Mouse (Mus musculus): ENCODE data around the gene Kcnn4. TPM values are rescaled to one million over a fixed set of nuclear protein-coding genes. Genes with fewer than 3 reads are reported as not detected.

Gene Kcnn4
- total RNA-seq, 1 experiment: 3.2 TPM

DNA sequence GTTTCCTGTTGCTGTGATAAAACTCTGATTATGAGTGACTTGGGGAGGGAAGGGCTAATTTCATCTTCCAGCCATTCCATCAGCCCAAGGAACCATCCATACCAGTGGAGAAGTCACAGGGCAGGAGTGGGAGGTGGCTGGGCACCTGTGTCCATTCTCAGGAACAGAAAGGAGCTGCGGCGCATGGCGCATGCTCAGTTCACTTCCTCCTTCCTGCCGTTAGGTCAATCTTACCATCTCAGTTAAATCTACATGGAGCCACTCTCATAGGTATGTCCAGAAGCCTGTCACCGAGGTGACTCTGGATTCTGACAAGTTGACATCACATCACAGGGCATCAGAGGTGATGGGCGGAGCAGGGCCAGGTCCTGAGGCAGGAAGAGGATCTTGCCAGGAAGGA lies 14.4 kb upstream of the Kcnn4 start:
- in situ Hi-C loops (cut with MboI; ENCODE audit: low sequenced_read_pairs in 2 of 2, unreplicated experiment in 2 of 2): loop anchor here (25.0 kb wide), 1 partner anchor 393 kb away; the partner anchor contains the start of genes Vmn1r180 (in 2 of the 2) and Vmn1r181 (in 2 of the 2)
- H3K36me3 ChIP-seq (ENCODE audit: control insufficient read depth, insufficient read depth, low read length, poor library complexity, severe bottlenecking): no peaks in the 10 kb centered on the region
- H3K4me3 ChIP-seq (ENCODE audit: insufficient read depth in 1 of 2, low read depth in 1 of 2, low read length in 2 of 2, poor library complexity in 1 of 2, severe bottlenecking in 1 of 2): no peak overlapping the region
- peaks cover 0 to 2% of the 10 kb centered on the region in 2 experiments; a peak in 1 of 4 replicates for H3K4me1 ChIP-seq (ENCODE audit: control insufficient read depth in 2 of 2, insufficient read depth in 2 of 2, low read length in 2 of 2, poor library complexity in 1 of 2)
- H3K9me3 ChIP-seq (ENCODE audit: control insufficient read depth, insufficient read depth, low read depth, low read length): no peaks in the 10 kb centered on the region
- DNase-seq (ENCODE audit: low read depth, low spot score): no peak
- TF ChIP-seq CHD2 (IDR thresholded peaks at IDR 0.05; ENCODE audit: low read depth, low read length) (no peak), HCFC1 (IDR thresholded peaks at IDR 0.05; ENCODE audit: borderline replicate concordance, insufficient read depth, low read length) (no peak), MAFK (IDR thresholded peaks at IDR 0.05; ENCODE audit: insufficient read depth, low read depth, low read length) (no peak), ZC3H11A (IDR thresholded peaks at IDR 0.05; ENCODE audit: borderline replicate concordance, low read depth, low read length) (no peak), ZNF384 (IDR thresholded peaks at IDR 0.05; ENCODE audit: low read depth, low read length) (no peak)
- no peak overlapping the region for H3K27ac ChIP-seq (ENCODE audit: insufficient read depth, low read depth, low read length, poor library complexity, severe bottlenecking)
- no peak overlapping the region for H3K9ac ChIP-seq (ENCODE audit: insufficient read depth, low read depth, low read length, poor library complexity, severe bottlenecking)

DNA sequence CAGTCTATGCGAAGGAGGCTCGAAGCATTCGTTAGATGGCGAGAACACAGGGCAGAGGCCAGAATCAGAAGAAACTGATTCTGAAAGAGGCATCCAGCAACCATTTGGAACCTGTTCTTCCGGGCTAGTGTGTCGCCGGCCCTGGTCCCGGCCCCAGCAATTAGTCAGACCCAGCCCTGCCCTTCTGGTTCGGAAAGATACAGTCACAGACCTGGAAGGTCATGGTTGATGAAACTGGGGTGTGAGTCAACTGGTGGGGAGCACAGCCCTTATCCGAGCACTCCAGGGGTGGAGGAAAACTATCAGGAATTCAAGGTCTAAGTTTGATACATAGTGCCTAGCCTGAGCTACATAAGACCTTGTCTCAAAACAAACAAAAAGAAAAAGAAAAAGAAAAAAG lies 14.0 kb upstream of the Kcnn4 start:
- Histone ChIP-seq H3K27ac (ENCODE audit: insufficient read depth, low read depth, low read length, poor library complexity, severe bottlenecking) (no peak overlapping the region), H3K4me3 (ENCODE audit: insufficient read depth in 1 of 2, low read depth in 1 of 2, low read length in 2 of 2, poor library complexity in 1 of 2, severe bottlenecking in 1 of 2) (no peak overlapping the region), H3K9me3 (ENCODE audit: control insufficient read depth, insufficient read depth, low read depth, low read length) (no peaks in the 10 kb centered on the region), H3K4me1 (ENCODE audit: control insufficient read depth in 2 of 2, insufficient read depth in 2 of 2, low read length in 2 of 2, poor library complexity in 1 of 2) (peaks cover 0 to 2% of the 10 kb centered on the region in 2 experiments; a peak in 1 of 4 replicates), H3K36me3 (ENCODE audit: control insufficient read depth, insufficient read depth, low read length, poor library complexity, severe bottlenecking) (no peaks in the 10 kb centered on the region), H3K9ac (ENCODE audit: insufficient read depth, low read depth, low read length, poor library complexity, severe bottlenecking) (no peak overlapping the region)
- no peak for DNase-seq (ENCODE audit: low read depth, low spot score)
- TF ChIP-seq MAFK (IDR thresholded peaks at IDR 0.05; ENCODE audit: insufficient read depth, low read depth, low read length) (no peak), ZNF384 (IDR thresholded peaks at IDR 0.05; ENCODE audit: low read depth, low read length) (no peak), HCFC1 (IDR thresholded peaks at IDR 0.05; ENCODE audit: borderline replicate concordance, insufficient read depth, low read length) (no peak), ZC3H11A (IDR thresholded peaks at IDR 0.05; ENCODE audit: borderline replicate concordance, low read depth, low read length) (no peak), CHD2 (IDR thresholded peaks at IDR 0.05; ENCODE audit: low read depth, low read length) (no peak)
- in situ Hi-C loops (cut with MboI; ENCODE audit: low sequenced_read_pairs in 2 of 2, unreplicated experiment in 2 of 2): loop anchor here (25.0 kb wide), 1 partner anchor 394 kb away; the partner anchor contains the start of genes Vmn1r180 (in 2 of the 2) and Vmn1r181 (in 2 of the 2)

DNA sequence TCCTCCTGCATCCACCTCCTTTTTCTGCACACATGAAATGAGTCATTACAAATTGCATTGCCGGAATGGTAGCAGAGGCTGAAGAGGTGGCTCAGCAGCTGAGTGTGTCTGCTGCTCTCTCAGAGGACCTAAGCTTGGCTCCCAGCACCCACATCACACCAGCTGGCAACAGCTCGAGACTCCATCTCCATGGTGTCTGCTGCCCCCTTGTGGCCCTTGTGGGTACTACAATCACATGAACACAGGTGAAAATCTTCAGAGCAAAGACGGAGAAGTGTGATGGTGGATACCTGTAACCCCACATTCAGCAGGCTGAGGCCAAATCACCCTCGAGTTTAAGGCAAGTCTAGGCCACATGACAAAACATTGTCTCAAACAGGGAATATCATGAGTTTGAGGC lies 12.2 kb upstream of the Kcnn4 start:
- H3K4me1 ChIP-seq (ENCODE audit: control insufficient read depth in 2 of 2, insufficient read depth in 2 of 2, low read length in 2 of 2, poor library complexity in 1 of 2): no peaks in the 10 kb centered on the region
- H3K36me3 ChIP-seq (ENCODE audit: control insufficient read depth, insufficient read depth, low read length, poor library complexity, severe bottlenecking): no peaks in the 10 kb centered on the region
- no peak overlapping the region for H3K27ac ChIP-seq (ENCODE audit: insufficient read depth, low read depth, low read length, poor library complexity, severe bottlenecking)
- H3K9me3 ChIP-seq (ENCODE audit: control insufficient read depth, insufficient read depth, low read depth, low read length): no peaks in the 10 kb centered on the region
- no peak for DNase-seq (ENCODE audit: low read depth, low spot score)
- in situ Hi-C loops (cut with MboI; ENCODE audit: low sequenced_read_pairs in 2 of 2, unreplicated experiment in 2 of 2): loop anchor here (25.0 kb wide), 1 partner anchor 396 kb away; the partner anchor contains the start of genes Vmn1r180 (in 2 of the 2) and Vmn1r181 (in 2 of the 2)
- H3K9ac ChIP-seq (ENCODE audit: insufficient read depth, low read depth, low read length, poor library complexity, severe bottlenecking): no peak overlapping the region
- no peak for TF ChIP-seq ZC3H11A (IDR thresholded peaks at IDR 0.05; ENCODE audit: borderline replicate concordance, low read depth, low read length)
- no peak for TF ChIP-seq CHD2 (IDR thresholded peaks at IDR 0.05; ENCODE audit: low read depth, low read length)
- no peak for TF ChIP-seq HCFC1 (IDR thresholded peaks at IDR 0.05; ENCODE audit: borderline replicate concordance, insufficient read depth, low read length)
- no peak for TF ChIP-seq MAFK (IDR thresholded peaks at IDR 0.05; ENCODE audit: insufficient read depth, low read depth, low read length)
- TF ChIP-seq ZNF384 (IDR thresholded peaks at IDR 0.05; ENCODE audit: low read depth, low read length): no peak
- H3K4me3 ChIP-seq (ENCODE audit: insufficient read depth in 1 of 2, low read depth in 1 of 2, low read length in 2 of 2, poor library complexity in 1 of 2, severe bottlenecking in 1 of 2): no peak overlapping the region

DNA sequence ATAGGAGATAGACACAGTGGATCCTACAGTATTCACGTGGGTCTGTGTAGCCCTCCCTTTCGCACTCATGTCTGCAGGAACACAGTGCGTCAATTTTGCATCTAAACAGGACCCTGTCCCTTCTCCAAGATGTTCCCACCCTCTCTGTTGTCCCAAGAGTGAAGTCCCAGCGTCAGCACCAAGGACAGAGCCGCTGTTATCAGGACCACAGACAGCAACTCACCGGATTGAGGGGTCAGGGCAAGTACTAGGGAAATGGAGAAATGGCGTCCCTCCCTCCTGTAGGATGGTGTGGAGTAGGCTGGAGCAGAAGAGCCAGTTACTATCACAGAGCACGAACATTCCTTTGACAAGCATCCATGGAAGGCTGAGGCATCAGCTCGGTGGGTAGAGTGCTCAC lies 10.8 kb upstream of the Kcnn4 start:
- H3K27ac ChIP-seq (ENCODE audit: insufficient read depth, low read depth, low read length, poor library complexity, severe bottlenecking): no peak overlapping the region
- TF ChIP-seq ZC3H11A (IDR thresholded peaks at IDR 0.05; ENCODE audit: borderline replicate concordance, low read depth, low read length): no peak
- no peaks in the 10 kb centered on the region for H3K9me3 ChIP-seq (ENCODE audit: control insufficient read depth, insufficient read depth, low read depth, low read length)
- H3K4me3 ChIP-seq (ENCODE audit: insufficient read depth in 1 of 2, low read depth in 1 of 2, low read length in 2 of 2, poor library complexity in 1 of 2, severe bottlenecking in 1 of 2): no peak overlapping the region
- H3K4me1 ChIP-seq (ENCODE audit: control insufficient read depth in 2 of 2, insufficient read depth in 2 of 2, low read length in 2 of 2, poor library complexity in 1 of 2): no peaks in the 10 kb centered on the region
- H3K9ac ChIP-seq (ENCODE audit: insufficient read depth, low read depth, low read length, poor library complexity, severe bottlenecking): no peak overlapping the region
- DNase-seq (ENCODE audit: low read depth, low spot score): peak; percentile 73
- no peaks in the 10 kb centered on the region for H3K36me3 ChIP-seq (ENCODE audit: control insufficient read depth, insufficient read depth, low read length, poor library complexity, severe bottlenecking)
- in situ Hi-C loops (cut with MboI; ENCODE audit: low sequenced_read_pairs in 2 of 2, unreplicated experiment in 2 of 2): loop anchor here (25.0 kb wide), 1 partner anchor 397 kb away; the partner anchor contains the start of genes Vmn1r180 (in 2 of the 2) and Vmn1r181 (in 2 of the 2)

- H3K4me3 ChIP-seq (ENCODE audit: insufficient read depth in 1 of 2, low read depth in 1 of 2, low read length in 2 of 2, poor library complexity in 1 of 2, severe bottlenecking in 1 of 2): no peak overlapping the region
- no peak overlapping the region for H3K27ac ChIP-seq (ENCODE audit: insufficient read depth, low read depth, low read length, poor library complexity, severe bottlenecking)
- TF ChIP-seq MAFK (IDR thresholded peaks at IDR 0.05; ENCODE audit: insufficient read depth, low read depth, low read length) (no peak), ZNF384 (IDR thresholded peaks at IDR 0.05; ENCODE audit: low read depth, low read length) (no peak), ZC3H11A (IDR thresholded peaks at IDR 0.05; ENCODE audit: borderline replicate concordance, low read depth, low read length) (no peak), CHD2 (IDR thresholded peaks at IDR 0.05; ENCODE audit: low read depth, low read length) (no peak), HCFC1 (IDR thresholded peaks at IDR 0.05; ENCODE audit: borderline replicate concordance, insufficient read depth, low read length) (no peak)
- H3K4me1 ChIP-seq (ENCODE audit: control insufficient read depth in 2 of 2, insufficient read depth in 2 of 2, low read length in 2 of 2, poor library complexity in 1 of 2): no peaks in the 10 kb centered on the region
- no peaks in the 10 kb centered on the region for H3K9me3 ChIP-seq (ENCODE audit: control insufficient read depth, insufficient read depth, low read depth, low read length)
- H3K36me3 ChIP-seq (ENCODE audit: control insufficient read depth, insufficient read depth, low read length, poor library complexity, severe bottlenecking): no peaks in the 10 kb centered on the region
- in situ Hi-C loops (cut with MboI; ENCODE audit: low sequenced_read_pairs in 2 of 2, unreplicated experiment in 2 of 2): loop anchor here (25.0 kb wide), 1 partner anchor 399 kb away; the partner anchor contains the start of genes Vmn1r180 (in 2 of the 2) and Vmn1r181 (in 2 of the 2)
- no peak for DNase-seq (ENCODE audit: low read depth, low spot score)
- no peak overlapping the region for H3K9ac ChIP-seq (ENCODE audit: insufficient read depth, low read depth, low read length, poor library complexity, severe bottlenecking)
These were observed 9.1 kb upstream of the Kcnn4 start for GRCm38 (mm10) chr7:24361001-24361400.

All from ES-E14 (cell line).